Mouse (Mus musculus) adrenal gland, postnatal 14 days (tissue): ENCODE measurements around the gene Thsd4. TPM values are rescaled to one million over a fixed set of nuclear protein-coding genes. Genes with fewer than 3 reads are reported as not detected.
A peak's percentile ranks its signal among the peaks of the same experiment; 100 is the strongest.

Source experiments
- DNase-seq: peaks from one replicate; pipeline ENCODE4 v3.0.0; 2021; ENCODE audit warnings: mixed read lengths
- total RNA-seq: library from RNA; stranded (reverse); gene quantifications from 2 replicates; pipeline ENCODE4 v1.2.3, GENCODE M21; 2021

Thsd4 gene
- total RNA-seq, 1 experiment from 2014 or later = 7.7 TPM

DNA sequence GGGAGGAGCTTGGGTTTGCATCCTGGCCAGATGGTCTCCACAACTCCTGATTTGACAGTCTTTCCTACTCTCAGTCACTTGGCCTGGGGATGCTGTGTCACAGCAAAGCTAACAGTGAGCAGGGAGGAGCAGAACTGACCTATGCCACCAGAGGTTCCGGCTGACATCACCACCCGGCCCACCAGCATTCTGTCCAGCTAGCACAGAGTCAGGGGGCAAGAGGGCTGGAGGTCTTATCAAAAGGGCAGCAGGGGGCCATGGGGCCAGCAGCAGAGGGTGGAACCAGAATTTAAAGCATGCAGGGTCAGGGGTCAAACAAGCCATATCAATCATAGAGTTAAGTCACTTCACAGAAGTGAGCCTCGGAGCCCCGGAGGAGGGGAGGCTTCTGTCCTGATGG, 4.7 kb downstream of the Thsd4 start:
- DNase-seq = no peak

- DNase-seq = no peak
Observed at GRCm38 (mm10) chr9:60516379-60516778, 5.5 kb downstream of the Thsd4 start.

DNA sequence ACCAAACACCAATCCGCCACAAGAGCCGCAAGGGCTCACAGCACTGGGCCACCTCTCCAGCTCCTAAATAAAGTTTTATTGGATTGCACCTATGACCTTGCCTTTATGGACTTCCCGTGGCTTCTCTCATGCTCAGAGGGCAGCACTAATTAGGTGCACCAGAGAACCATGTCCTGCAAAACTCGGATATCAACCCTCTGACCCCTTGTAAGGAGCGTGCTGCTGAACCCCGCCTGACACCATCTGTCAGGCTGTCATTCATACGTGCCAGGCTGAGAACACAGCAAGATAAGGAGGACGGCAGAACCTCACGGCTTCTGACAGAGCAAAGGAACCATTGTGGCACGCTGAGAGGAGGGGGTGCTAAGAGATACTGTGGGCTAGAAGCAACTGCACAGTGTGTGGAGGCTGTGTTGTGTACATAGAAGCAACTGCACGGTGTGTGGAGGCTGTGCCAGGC, 8.5 kb downstream of the Thsd4 start:
- no peak for DNase-seq

DNA sequence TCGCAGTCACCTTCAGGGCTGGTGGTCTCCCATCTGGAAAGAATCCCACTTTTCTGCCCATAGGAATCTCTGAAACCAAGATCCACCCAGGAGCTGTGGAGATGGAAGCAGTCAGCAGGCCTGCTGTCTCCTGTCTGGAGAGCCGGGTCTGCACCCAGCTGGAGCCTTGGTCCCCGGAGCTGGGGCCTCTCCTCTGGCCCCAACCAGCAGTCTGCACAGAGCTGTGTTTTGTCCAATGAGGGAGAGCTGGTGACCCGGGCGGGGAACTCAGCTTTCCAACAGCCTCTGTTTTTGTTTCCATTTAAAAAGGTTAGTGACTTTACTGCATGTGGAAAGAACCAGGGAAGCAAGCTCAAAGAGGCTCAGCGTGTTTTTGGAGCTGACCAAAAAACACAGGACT, 11.0 kb downstream of the Thsd4 start:
- no peak for DNase-seq

DNA sequence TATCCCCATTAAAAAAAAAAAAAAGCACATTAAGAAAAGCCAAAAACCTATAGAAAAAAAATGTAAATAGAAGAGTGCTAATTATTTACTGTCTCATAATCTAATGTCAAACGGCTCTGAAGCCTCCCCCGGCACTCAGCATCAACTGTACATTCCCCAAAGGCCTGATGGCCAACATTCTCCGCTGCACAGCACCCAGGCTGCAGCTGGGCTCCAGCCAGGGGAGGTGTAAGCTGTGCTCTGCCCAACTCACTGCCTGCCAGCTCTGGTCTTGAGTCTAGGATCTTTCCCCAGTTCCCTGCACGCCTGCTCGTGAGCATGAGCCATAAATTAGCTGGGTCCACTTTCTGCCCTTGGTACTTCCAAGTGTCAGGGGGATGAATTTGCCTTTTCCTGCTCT, 15.7 kb downstream of the Thsd4 start:
- peak; percentile 28 for DNase-seq

GRCm38 (mm10) chr9:60504378-60505285, 17.2 kb downstream of the Thsd4 start:
- DNase-seq = peak; percentile 68

DNA sequence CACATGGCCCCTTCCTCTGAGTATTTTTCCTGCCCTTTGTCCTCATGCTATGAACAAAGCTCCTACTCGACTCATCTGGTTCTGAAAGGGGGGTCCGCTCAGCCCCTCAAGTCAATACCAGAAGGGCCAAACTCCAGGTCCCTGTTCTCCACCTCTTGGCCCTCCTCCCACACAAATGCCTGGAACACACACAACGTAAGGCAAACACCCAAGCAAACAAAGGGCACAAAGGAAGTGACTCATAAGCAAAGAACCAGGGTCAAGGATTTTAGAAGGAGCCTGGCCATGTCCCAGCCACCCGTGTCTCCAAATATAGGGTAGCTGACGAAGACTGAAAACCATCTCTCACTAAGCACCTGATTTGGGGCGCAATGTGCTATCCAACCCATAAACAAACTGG, 19.6 kb downstream of the Thsd4 start:
- DNase-seq = no peak

DNA sequence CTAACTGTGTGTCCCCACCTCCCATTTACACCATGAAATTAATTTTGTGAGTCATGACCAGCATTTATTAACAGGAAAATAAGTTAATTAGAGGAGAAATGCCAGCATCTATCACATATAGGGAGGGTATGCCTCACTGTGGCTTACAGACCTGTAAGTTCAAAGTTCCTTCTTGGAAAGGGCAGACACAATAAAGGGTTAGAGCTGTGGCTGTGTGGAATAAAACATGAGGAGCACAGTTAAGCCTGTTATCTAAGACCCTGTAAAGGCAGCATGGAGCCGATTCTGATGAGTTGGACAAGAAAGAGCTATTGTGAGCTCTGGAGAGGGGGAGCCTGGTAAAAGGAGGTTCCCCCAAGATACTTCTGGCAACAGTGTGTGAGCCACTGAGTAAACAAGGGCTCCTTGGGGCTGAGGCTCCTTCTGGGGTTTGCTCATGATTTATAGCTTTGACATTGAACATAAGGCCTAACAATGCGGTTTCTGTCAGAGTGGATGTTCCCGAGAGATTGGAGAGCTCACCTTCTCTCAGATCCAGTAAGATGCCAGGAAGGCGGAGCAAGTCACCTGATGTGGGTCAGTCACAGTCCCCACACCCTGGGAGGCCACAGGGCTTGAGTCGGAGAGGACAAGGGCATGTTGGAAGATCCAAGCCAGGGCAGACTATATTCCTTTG, 20.2 kb downstream of the Thsd4 start:
- DNase-seq = no peak

GRCm38 (mm10) chr9:60492275-60492974, 29.4 kb downstream of the Thsd4 start:
- DNase-seq = no peak

GRCm38 (mm10) chr9:60491489-60492100, 30.3 kb downstream of the Thsd4 start:
- DNase-seq = no peak

GRCm38 (mm10) chr9:60491079-60491478, 30.8 kb downstream of the Thsd4 start:
- no peak for DNase-seq

DNA sequence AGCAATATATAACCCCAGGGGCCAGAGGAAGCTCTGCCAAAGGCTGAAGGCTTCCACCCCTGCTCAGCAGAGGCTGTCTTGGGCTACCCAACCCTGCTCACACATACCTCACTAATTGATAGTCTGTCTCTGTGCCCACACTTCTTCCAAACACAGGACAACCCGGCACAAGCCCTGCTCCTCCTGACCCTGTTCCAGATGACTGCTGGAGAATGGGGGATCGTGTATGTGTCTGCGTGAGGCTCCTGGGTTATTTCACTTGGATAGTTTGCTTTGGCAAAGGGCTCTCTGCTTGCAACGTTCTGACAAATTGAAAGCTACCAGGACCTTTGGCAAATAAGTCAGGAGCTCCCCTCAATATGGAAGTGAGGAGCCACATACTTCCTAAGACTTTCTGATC, 33.0 kb downstream of the Thsd4 start:
- DNase-seq = no peak

DNA sequence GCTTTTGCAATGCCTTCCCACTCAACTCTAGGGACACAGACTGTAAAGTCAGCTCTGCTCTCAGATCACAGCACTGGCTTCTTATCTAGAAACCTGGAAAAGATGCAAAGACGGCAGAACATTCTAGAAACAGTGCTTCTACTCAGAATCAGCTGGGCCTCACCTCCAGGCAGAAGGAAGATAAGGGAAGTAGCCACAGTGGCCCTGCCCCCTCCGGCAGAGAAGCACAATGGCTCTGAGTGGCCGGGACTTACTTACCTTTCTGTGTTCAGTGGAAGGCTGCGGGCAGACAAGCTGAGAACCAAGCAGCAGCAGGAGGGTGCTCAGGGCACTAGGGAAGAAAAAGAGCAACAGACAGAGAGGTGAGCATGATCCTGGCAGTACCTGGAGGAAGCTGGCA, 39.7 kb downstream of the Thsd4 start:
- DNase-seq = no peak

DNA sequence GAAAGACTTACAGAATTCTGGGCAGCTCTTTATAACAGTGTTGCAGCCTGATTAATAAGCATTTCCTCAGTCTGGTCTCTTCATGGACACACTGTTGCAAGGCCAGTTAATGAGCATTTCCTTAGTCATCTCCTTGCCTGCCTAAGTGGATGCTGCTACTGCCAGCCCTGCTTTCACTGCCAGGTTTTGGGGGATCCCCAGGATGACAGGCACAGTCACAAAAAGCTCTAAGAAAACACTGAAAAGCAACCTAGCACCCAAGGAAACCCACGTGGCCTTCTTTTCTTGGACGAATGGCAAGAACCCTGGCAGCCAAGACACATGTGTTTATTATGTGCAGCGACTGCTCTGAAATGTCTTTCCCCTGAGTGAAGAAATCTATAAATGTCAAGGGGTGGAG, 41.8 kb downstream of the Thsd4 start:
- DNase-seq = peak; percentile 57

GRCm38 (mm10) chr9:60478806-60479205, 43.0 kb downstream of the Thsd4 start:
- no peak for DNase-seq

DNA sequence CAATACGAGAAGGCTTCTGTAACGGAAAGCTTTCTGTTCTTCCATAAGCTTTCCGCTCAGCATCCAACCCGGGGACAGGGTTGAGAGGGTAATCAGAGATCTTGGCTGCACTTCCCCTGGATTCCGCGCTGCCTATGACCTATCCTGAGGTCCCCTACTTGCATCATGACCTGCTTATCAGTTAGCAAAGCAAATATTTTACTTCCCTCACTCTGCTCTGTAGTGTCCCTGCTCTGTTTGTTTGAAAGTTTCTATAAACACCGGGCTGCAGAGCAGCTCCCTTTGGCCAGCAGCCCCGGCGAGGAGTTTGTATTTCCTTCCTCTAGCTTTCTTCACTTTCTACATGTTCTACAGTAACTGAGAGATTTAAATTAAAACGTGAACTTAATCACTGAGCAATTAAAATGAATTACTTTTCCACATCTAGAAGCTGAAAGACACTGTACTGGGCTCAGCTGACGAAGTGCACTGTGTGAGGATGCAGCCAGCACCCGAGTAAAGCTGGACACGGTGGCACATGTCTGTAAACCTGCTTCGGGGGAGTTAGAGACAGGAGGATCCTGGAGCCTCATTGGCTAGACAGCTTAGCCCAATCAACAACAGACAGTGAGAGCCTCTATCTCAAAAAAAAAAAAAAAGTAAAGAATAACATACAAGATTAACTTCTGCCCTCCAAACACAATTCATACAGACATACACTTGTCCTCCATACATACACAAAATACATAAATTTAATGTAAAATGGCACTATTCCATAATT, 43.7 kb downstream of the Thsd4 start:
- no peak for DNase-seq

- no peak for DNase-seq
Observed at GRCm38 (mm10) chr9:60460010-60460982, 61.5 kb downstream of the Thsd4 start.

DNA sequence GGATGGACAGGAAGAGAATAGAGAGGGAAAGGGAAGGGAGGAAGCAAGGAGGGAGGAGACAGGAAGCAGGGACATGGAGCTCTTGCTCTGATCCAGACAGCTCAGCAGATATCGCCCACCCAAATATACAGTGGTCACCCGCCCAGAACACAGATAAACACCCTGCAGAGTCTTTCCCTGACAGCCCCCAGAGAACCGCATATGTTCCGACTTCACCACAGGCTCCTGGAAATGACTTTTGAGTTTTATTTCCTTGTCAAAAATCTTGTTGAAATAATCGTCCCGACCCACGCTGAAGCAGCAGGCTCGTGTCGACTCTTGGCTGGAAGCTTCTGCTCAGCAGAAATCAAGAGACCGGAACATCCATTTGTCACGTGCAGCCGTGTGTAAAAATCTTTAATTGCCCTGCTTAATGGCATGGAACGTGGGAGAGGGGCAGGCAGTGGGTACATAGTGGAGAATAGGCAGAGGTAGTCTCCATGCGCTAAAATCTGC, 63.3 kb downstream of the Thsd4 start:
- DNase-seq = no peak

DNA sequence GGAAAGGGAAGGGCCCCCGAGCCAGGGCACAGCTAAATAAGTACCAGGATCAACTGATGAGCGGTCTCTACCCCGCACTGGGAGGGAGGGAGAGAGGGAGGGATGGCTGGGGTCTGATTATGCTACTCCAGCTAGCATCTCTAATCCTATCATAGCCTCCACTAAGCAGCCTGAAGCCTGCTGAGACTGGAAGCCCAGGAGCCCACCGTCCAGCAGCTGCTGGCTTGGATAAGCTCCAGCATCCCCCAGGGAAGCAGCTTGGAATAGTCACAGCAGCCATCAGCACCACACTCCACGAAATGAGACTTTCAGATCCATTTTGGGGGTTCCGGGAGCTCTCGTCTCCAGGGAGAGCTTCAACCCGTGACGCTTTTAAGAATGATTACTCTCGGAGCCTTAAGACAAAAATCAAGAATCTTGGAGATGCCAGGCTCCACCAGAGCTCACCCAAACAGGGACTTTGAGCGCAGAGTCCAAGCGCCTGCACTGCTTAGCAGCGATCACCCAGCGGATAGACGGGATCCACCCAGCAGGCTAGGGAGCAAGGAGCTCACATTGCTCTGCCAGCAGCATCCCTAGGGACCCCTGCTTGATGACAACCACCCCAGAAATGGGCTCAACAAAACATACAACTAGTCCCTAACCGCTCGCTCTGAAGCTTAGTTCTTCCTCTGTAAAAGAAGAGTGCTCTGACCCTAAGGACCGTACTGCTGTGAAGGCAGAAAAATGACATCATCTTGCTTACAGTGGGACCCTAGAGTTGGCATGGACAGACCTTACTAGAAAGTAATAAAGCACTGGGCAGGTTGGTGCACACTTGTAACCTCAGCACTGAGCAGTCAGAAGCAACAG, 64.3 kb downstream of the Thsd4 start:
- no peak for DNase-seq
